Mouse (Mus musculus) lung, postnatal 0 days (tissue): ENCODE data around the gene Zfp329.

Experiments used
- CTCF ChIP-seq: IDR thresholded peaks from 2 replicates; pipeline ENCODE4 v1.5.1; 2016; ENCODE audit warnings: antibody characterized with exemption, mild to moderate bottlenecking
- EP300 ChIP-seq: IDR thresholded peaks from 2 replicates; pipeline ENCODE4 v1.6.1; 2016; ENCODE audit warnings: antibody characterized with exemption, mild to moderate bottlenecking, control low read depth

DNA sequence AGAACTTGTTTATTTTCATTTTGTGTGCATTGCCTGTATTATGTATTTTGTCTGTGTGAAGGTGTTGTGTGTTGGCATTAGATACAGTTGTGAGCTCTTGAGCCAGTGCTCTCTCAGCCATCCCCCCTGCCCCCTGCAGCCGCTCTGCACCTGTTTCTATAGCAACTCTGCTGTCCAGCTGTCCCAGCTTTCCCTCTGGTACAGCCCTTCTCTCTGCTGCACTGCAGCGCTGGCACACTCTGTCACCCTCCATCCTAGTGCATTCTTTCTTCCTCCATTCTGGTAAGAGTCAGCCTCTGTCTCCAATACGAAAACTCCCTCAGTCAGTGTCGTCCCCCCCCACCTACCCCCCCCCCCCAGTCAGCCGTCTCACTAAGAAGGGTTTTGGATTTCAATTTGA is 30.6 kb downstream of the Zfp329 start:
- TF ChIP-seq CTCF (no peak), EP300 (no peak)
